Mouse (Mus musculus): ENCODE results near the gene Dvl2.

DNA sequence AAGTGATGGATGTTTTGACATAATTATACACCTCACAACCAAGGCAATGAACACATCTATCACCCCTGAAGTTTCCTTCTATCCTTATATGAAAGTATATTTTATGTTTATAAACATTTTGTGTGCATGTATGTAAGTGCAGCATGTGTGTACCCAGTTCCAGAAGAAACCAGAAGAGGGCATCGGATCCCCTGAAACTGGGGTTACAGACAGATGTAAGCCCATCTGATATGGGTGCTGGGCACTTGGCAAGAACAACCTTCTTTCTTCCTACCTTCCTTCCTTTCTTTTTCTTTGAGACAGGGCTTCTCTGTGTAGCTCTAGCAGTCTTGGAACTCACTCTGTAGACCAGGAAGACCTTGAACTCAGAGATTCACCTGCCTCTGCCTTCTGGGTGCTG is 44.2 kb upstream of the Dvl2 start:
- no peak for TF ChIP-seq GATA1 (IDR thresholded peaks at IDR 0.05; ENCODE audit: low read length)
- no peak for TF ChIP-seq TAL1 (IDR thresholded peaks at IDR 0.05; ENCODE audit: low read length)
